Mouse (Mus musculus) kidney, postnatal 14 days (tissue): ENCODE measurements around the gene Nr3c2.

Experiments used
- DNase-seq: peaks from one replicate; pipeline ENCODE4 v3.0.0; 2022; ENCODE audit warnings: mixed read lengths

Gene Nr3c2

DNA sequence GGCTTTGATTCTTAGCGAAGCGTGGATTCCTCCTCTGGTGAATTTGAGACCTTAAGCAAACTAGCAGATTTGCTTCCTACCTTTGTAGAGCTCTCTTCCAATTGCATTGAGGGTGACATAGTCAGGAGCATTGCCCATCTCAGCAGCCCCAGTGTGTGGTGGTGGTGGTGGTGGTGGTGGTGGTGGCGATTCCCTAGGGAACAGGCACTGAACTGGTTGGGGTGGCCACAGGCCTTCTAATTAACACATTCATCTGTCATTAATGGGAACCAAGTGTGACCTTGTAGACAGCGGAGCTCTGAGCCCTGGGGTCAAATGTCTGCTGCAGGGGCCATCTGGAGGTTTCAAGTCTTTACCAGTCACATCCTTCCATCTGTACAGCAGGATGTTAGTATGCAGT is 277.1 kb downstream of the Nr3c2 start:
- DNase-seq: no peak

DNA sequence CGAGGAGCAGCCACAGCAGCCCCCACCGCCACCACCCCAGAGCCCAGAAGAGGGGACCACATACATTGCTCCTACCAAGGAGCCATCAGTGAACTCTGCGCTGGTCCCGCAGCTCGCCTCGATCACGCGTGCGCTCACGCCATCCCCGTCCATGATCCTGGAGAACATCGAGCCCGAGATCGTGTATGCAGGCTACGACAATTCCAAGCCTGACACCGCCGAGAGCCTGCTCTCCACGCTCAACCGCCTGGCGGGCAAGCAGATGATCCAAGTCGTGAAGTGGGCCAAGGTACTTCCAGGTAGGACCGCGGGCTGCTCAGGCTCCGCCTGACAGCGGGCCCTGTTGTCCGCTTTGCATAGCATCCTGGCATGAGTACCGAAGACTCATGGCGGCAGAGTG is 286.6 kb downstream of the Nr3c2 start:
- no peak for DNase-seq

DNA sequence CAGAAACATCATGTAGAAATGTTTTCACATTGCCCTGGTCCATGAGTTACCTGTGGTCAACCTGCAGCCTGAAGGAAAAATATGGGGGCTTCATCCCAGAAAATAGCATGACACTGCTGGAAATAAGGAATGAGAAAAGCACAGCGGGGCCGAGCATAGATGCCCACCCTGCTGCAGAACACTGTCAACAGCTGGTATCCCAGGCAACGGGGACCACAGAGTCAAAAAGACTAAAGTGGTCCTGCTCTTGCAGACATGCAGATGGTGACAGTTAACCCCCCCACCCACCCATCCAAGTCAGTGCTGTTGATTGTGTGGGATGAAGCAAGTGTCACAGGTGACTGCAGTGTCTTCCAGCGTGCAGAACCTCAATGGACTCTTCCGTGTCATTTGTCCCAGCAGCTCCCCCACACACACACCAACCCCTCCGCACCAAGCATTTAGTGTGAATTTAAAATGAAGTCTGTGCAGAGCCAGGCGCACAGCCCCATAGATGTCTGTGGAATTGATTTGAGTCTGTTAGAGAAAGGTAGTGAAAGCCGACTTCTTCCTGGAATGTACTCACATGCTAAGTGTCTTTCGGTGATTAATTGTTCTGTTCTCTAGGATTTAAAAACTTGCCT is 287.8 kb downstream of the Nr3c2 start:
- no peak for DNase-seq

DNA sequence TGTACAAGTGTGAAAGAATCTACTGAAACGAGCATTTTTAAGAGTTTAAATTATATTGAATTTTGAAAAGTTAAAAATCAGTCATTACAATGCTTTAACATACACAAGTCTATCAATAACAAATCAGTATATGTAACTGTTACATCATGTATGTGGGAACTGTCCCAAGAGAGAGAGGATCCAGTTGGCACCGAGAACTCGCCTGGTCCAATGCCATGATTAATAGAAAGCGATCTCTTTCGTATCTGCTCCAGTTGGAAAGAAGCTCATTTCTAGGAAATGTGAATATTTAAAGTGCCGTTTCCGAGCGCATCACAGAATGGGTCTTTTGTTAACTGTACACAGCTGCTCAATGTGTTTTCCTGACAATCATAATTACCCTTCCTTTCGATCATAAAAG is 288.5 kb downstream of the Nr3c2 start:
- DNase-seq: no peak

DNA sequence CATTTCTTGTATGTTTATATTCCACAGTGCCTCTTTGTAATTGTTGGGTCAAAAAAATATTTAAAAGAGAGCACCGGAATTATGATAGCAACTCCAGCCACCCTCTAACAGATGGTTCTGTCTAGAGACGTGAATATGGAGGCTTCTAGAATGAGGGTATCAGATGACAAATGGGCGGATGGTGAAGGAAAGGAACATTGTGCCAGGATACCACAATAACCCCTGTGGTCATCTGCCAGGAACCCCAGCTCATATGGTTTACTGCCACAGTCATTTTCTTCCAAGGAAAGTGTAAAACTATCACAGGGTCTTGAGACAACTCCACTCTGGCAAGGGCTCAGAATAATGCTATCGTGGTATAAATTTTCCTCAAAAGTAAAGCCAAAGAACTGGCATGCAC is 289.1 kb downstream of the Nr3c2 start:
- DNase-seq: no peak

DNA sequence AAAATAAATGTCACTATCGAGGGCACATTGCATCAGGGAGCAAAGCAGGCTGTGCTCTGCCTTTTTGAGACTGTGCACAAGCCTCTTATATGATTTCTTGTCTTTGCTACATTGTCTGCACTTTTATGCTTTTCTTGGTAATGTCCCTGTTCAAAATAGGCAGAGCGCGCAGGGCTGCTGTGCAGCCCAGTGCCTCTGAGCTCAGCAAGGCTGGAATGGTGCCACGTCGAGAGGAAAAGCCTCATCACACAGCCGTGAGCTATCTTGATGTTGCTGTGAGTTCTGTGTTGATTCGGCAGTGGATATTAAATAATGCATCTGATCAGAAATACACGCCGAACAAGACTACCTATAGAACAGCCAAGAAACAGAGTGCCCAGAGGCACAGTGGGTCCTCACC is 290.1 kb downstream of the Nr3c2 start:
- DNase-seq: no peak

DNA sequence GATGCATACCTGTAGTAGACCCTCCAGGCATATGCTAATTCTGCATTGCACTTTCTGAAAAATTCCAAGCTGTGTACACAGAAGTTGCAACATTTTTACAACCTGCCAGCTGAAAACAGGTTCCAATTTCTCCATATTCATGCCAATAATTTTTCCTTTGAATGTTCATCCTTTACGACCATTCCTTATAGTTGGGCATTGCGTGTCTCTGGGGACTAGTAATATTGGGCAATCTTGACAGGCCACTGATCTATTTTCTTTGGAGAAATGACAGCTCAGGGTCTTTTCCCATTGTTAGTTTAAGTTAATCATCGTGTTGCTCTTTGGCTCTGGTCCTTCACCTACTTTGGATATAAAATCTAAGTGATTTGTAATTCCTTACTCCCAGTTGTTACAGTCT is 291.2 kb downstream of the Nr3c2 start:
- DNase-seq: no peak

DNA sequence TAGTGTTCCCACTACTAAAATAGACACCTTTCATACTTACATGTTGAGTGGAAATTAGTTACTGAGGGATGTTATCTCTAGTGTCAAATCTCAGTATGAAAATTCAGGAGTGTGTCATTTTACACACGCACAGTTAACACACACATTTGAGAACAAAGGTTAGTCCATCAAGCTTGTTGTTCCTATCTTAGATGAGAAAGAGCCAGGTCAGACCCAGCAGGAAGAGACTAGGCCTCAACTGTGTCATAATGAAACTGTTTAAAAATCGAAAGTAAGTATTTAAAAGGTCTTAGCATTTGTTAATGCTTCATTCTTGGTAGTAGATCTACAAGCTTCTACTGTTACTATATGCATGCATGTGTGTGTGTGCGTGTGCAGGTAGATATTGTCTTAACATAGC is 310.1 kb downstream of the Nr3c2 start:
- DNase-seq: no peak

DNA sequence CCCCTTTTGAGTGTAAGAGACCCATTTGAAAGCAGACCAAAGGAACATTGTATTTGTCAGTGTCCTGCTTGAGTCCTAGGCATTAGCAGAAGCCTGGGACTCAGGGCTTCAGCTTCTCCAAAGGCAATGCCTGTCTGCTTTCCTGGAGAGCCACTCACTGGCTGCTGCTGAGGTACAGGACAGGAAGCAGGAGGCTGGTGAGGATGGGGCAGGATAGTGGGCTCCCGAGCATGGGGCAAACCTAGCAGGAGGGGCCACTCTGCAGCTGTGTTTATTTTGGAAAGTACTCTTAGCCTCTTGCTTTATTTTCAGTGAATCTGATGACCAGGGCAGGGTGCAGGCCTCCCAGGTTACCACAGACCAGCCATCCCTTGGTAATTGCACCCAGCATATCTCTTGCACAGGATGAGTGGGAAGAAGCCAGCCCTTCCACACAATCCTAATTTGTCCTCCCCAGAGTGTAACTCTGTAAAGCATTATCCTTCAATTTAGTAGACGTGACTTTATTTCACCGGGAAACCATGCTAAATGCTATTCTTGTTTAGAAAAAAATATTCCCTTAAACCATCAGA is 314.7 kb downstream of the Nr3c2 start:
- DNase-seq: no peak

DNA sequence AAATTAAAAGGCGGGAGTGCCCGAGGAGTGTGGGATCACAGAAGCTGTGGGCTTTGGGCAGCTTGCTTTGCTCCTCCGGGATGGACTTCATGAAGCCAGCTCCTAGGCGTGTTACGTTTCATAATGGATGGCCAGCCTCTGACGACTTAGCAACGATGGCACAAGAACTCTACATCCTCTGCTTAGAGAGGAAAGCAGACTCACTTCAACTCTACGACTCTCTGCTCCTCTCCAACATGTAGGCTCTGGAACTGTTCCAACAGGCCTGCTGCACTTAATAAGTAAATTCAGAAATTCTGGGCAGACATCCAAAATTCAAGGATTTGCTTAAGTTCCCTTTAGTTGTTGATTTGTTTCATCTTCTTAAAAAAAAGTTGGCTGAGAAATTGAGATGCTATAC is 315.4 kb downstream of the Nr3c2 start:
- peak; percentile 38 for DNase-seq

DNA sequence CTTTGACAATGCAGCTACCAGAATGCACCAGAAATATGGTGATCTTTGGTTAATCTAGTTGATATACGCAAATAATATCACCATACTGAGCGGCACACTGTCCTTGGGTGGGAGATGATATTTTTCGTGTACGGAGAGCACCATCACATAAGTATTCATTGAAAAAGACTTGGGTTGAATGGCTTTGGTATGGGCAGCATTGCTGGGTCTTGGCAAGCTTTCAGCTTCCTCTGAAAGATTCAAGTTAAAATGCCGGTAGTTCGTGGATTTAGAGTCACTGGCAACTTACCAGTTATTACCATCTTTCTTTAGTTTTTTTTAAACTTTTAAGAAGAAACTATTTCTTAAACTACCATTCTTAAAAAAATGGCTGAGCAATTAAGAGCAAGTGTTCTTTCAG is 315.9 kb downstream of the Nr3c2 start:
- no peak for DNase-seq

DNA sequence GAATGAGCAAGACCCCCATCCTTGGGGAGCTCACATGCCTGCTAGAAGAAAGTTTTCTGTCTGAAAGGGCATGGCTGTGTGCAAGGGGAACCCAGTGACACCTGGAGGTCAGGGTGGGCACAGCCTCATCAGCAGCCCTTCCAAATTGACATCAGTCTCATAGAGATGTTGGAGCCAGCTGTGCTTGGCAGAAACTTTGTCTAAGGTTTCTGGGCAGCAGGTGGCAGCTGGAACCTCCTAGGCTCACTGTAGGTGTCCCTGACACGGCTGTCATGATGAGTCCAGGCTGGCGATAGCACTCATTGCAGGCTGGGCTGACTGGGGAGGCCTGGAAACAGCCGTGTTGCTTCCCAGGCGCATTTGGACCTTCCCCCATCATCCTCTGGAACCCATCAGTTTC is 323.9 kb downstream of the Nr3c2 start:
- no peak for DNase-seq

DNA sequence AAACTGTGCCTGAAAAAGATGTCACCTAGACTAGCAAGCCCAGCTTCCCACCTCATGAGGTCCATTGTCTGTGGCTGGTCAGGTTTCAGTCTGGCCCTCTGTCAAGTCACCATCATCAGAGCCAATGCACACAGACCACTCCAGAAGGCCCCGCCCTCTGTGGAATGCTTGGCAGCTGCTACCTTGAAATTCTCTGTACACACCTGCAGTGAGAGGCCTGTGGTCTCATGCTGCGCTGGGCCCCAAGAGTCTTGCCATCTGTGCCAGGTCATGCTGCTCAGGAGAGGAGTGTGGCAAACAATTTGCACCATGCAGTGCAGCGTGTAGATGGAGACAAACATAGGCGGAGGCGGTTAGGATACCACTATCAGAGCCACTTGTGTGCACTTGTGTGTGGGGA is 328.5 kb downstream of the Nr3c2 start:
- peak; percentile 13 for DNase-seq

DNA sequence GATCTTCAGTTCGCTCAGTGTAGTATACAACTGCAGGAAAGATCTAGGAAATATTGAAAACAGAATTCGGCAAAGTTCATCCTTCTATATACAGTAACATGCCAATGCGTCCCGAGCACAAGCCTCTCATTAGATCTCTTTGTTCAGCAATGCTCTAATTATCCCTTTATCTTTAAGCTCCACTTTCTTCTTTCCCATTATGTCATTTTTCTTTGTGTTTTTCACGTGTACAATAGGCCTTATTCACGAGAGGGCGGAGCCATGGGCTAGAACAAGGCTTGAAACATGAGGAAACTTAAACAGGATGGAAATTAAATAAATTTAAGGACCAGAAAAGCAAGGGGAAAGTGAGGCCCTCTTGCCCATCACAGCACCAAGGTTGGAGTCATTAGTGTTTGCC is 329.4 kb downstream of the Nr3c2 start:
- DNase-seq: no peak

DNA sequence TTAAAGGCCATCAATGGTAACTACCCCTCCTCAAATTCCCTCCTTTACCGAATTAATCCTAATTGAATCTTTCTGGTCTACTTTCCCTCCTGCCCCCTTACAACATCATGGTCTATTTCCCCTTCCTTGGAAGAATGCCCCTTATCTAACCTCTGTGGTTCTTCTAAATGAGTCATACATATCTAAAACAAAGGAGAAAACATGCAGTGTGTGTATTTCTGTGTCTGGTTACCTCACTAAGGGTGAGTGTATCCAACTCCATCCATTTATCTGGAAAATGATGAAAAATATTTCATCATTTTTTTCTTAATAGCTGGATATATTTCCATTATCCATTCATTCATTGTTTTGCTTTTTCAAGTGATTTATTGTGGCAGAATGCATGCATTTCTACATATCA is 332.0 kb downstream of the Nr3c2 start:
- no peak for DNase-seq

DNA sequence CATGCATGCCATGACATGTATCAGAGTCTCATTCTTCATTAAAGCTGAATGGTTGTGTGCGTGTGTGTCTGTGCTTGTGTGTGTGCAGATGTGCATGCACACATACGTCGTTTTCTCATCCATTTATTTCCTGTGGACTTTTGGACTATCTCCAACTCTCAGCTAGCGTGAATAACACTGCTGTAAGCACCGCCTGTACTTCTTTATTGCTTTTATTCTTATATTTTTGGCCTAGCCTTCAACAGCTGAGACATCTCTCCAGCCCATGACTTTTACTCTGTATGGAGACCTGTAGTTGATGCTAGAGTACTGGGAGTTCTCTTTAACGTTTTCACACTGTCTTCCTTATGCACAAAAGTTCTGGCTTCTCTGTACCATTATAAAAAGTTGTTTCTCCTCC is 332.6 kb downstream of the Nr3c2 start:
- DNase-seq: no peak

DNA sequence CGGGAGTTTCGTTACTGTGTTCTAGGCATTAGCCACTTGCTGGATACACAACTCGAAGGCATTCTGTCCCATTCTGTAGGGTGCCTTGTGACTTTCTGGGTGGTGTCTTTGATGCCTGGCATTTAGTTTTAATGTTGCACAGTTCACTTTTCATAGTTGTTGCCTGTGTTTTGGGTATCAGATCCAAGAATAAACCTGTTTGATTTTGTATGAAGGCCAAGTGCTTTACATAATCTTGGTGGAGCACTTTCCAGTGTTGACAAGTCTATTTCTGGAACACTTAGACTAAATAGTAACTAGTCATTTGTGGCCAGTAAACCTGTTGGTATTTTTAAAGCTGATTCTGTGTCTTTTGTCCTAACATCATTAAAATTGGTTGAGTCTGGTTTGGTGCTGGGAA is 333.2 kb downstream of the Nr3c2 start:
- no peak for DNase-seq

DNA sequence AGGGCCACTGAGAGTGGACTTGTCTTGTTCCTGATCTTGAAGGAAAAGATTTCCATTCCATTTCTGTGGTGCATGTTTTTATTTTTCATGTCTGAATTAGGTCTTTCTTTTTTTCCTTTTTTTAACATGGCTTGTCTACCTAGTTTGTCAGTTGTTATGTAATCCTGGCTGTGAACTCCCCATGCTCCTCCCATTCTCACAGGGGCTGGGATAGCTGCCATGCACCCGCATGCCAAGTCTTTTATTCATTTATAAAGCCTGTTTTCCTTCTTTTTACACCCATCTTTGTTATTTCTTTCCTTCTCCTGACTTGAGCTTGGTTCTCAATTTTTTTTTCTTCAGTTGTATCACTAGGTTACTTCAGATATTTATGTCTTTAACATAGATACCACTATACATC is 337.5 kb downstream of the Nr3c2 start:
- DNase-seq: peak; percentile 13

DNA sequence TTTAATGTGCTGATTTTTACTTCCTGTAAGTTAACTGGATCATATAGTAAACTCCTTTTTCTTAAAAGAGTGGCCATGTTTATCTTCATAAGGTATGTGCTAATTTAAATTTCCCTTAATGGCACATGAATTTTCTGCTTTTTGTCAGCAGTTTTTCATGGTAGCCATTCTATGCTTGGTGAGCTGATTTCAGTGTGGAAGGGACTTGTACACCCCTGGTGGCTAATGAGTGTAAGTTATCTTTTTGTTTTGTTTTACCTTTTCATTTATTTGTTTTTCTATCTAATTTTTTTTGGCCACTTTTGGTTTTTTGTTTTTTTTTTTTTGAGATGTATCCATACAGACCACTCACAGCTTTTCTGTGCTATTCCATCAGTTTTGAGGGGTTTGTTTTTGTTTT is 340.2 kb downstream of the Nr3c2 start:
- no peak for DNase-seq

DNA sequence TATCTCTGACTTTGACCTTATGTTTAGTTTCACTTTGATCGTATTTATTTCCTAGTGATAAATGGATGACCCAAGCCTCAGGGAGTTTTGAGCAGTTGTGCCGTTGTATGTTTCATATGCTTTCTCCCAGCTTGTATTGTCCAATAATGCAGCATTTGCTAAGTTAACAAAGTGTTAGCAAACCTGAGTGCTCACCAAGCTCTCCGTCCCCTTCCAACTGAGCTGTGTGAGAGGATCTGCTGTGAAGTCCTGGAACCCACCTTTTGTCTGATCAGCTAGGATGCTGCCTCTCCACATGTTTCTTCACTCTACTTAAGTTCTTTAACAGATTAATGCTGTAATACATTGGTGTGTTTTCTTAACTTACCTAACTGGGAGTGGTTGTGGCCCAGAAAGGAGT is 342.1 kb downstream of the Nr3c2 start:
- no peak for DNase-seq

DNA sequence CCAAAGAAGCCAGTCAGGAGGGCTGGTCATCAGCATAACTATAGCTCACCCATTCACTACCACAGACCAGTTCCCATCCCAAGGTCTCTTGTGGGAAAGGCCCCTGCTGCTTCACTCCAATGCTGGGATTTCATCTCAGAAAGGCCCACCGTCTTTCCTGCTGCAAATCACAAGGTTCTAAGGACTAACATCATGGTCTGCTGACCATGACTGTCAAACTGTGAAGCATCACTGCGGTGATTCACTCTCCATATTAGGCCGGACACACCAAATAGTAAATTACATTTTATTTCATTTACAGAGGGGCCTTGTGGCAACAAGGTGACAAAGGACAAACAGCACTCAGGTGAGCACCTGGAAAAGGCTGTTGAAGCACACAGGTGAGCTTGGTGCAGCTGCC is 350.9 kb downstream of the Nr3c2 start:
- DNase-seq: no peak

DNA sequence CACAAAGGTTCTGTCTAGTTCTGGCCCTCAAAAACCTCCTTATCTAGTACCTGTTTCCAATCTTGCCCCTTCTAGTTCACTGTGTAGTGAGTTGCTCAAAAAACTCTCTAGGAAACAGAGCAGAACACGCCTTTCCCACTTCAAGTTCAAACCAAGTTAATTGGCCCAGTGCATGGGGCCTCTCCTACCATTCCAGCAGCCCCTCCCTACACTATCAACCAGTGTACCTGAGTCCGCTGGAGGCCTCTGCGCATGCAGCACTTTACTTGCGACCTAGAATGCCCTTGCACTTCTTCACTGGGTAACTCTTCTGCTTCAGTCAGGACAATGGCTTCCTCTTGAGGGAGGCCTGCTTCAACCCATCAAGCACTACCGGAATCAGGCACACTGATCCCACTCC is 351.9 kb downstream of the Nr3c2 start:
- DNase-seq: no peak

DNA sequence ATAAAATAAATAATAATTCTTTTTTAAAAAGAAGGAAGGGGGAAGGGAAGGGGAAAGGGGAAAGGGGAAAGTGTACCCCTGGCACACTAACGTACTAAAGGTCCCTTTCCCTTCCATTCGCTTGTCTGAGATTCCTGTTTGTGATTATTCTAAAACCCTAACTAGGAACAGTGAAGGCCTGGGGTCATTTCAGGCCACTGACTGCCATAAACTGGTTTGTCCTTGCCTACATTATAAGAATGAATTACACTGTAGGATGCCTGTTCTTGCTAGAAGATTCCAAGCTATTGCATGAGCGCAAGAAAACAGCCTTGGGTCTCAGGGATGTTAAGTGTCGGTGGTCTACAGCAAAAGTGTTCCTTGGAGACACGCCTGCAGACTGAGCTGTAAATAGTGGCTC is 355.2 kb downstream of the Nr3c2 start:
- DNase-seq: peak; percentile 45

DNA sequence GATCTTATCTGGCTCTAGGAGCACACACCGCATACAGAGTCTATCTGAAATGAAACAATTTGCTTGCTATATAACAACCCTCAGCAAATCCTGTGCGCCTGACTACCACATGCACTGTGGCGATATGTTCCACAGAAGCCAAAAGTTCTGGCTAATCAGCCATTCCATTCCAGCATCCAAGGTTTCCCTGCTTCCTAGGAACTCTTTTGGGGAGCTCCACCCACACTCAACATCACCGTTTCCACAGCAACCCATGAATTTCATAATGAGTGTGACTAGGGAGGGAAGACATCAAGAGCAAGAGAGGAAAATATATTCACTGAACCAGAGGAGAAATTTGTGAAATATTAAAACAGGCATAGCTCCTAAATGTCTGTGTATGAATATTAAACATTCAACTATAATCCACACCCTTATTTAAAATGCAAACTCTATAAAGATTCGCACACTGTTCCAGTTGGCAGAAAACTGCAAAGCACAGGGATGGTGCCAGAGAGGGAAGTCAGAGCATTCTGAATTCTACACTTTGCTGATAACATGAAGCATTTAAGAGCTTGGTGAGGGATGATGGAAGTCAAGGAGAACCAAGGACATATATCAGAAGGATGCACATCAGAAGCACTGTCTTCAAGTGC is 357.3 kb downstream of the Nr3c2 start:
- DNase-seq: no peak

DNA sequence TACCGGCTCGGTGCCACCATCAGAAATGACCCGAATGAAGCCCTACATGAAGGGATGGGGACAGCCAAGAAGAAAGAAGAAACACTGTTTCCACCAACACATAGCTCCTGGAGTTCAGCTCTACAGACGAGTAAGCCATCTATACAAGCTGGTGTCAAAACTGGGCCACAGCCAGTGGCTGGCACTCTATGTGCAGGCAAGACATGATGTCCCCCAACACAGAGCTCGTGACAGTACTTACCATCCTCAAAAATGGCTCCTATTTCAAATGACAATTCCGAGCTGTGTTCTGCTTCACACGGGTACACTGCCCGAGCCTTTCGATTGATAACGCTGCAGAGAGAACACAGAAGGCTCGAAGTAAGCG is 357.8 kb downstream of the Nr3c2 start:
- no peak for DNase-seq
